Mouse (Mus musculus): Measurements from ENCODE around the gene Kcnc4. TPM values are rescaled to one million over a fixed set of nuclear protein-coding genes. Genes with fewer than 3 reads are reported as not detected.

Gene Kcnc4
- total and polyA plus RNA-seq, 2 experiments from 2014 or later, result 6.6 to 15.4 TPM

GRCm38 (mm10) chr3:107439280-107439679 lies 20.1 kb downstream of the Kcnc4 start:
- Histone ChIP-seq H3K36me3 (ENCODE audit: insufficient read depth) (no peaks in the 10 kb centered on the region), H3K4me1 (ENCODE audit: insufficient read depth) (no peaks in the 10 kb centered on the region), H3K27me3 (ENCODE audit: insufficient read depth, low read length) (no peaks in the 10 kb centered on the region), H3K4me2 (ENCODE audit: low read depth) (no peak overlapping the region), H3K4me3 (ENCODE audit: low read depth, low read length) (no peak overlapping the region), H3K9ac (no peak overlapping the region), H3K9me3 (ENCODE audit: low read length) (no peaks in the 10 kb centered on the region), H3K27ac (ENCODE audit: low read depth, low read length) (no peak overlapping the region)
- DNase-seq (no peak), ATAC-seq (no peak)
- TF ChIP-seq CTCF (IDR thresholded peaks at IDR 0.05; ENCODE audit: low read depth), result no peak
- 88% methylated on average over 11 of the region's 11 CpGs for WGBS

- no peak for TF ChIP-seq CTCF (IDR thresholded peaks at IDR 0.05; ENCODE audit: low read depth)
- DNase-seq (no peak), ATAC-seq (no peak)
- Histone ChIP-seq H3K9me3 (ENCODE audit: low read length) (no peaks in the 10 kb centered on the region), H3K27ac (ENCODE audit: low read depth, low read length) (no peak overlapping the region), H3K27me3 (ENCODE audit: insufficient read depth, low read length) (no peaks in the 10 kb centered on the region), H3K9ac (no peak overlapping the region), H3K36me3 (ENCODE audit: insufficient read depth) (no peaks in the 10 kb centered on the region), H3K4me3 (ENCODE audit: low read depth, low read length) (no peak overlapping the region), H3K4me2 (ENCODE audit: low read depth) (no peak overlapping the region), H3K4me1 (ENCODE audit: insufficient read depth) (0 out of 2 replicates have a peak, but pooled peaks cover 4% of the 10 kb centered on the region)
- WGBS, result 88% methylated on average over 2 of the region's 2 CpGs
Measured at GRCm38 (mm10) chr3:107437666-107438065, 21.7 kb downstream of the Kcnc4 start.

DNA sequence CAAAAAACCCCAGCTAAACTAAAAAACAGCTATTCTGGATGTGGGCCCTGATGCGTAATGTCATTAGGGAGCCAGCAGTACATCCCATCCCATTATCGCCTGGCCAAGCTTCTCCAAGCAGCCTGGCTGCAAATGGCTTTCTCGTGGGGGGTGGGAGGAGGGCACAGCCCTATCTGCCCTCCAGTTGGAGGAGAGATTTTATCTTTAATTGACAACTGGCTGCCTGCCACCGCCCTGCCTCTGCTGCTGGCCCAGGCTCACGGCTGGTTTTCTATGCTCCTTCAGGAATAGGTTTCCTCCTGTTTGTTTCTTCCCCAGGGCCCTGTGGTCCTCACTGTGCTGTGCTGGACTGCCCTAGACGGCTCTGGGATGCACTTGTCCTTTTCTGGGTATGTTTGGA lies 22.9 kb downstream of the Kcnc4 start:
- WGBS, result 26% methylated on average over 6 of the region's 6 CpGs
- DNase-seq, result peak; percentile 47
- no peaks in the 10 kb centered on the region for H3K36me3 ChIP-seq (ENCODE audit: insufficient read depth)
- no peaks in the 10 kb centered on the region for H3K27me3 ChIP-seq (ENCODE audit: insufficient read depth, low read length)
- no peak overlapping the region for H3K9ac ChIP-seq
- no peak overlapping the region for H3K4me3 ChIP-seq (ENCODE audit: low read depth, low read length)
- TF ChIP-seq CTCF (IDR thresholded peaks at IDR 0.05; ENCODE audit: low read depth), result no peak
- H3K9me3 ChIP-seq (ENCODE audit: low read length), result no peaks in the 10 kb centered on the region
- 0 out of 2 replicates have a peak, but pooled peaks cover 4% of the 10 kb centered on the region for H3K4me1 ChIP-seq (ENCODE audit: insufficient read depth)
- ATAC-seq, result peak; percentile 44
- no peak overlapping the region for H3K27ac ChIP-seq (ENCODE audit: low read depth, low read length)
- no peak overlapping the region for H3K4me2 ChIP-seq (ENCODE audit: low read depth)

DNA sequence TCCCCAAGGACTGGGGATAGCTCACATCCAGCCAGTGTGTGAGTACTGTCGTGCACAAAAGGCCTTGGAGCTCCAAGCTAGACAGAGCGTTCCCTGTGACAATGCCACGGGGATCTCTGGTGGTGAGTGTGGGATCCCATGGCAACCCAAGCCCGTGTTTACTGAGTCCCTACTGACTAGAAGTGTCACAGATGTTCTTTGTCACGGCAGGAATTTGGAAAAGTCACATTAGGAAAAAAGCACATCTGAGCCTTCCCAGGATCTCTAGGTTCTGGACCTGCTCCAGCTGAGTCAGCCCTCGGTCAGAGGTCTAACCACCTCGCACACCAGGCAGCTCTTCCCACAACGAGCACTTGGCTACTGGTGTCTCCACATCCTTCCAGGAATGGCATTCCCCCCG lies 25.7 kb downstream of the Kcnc4 start:
- H3K9me3 ChIP-seq (ENCODE audit: low read length), result no peaks in the 10 kb centered on the region
- DNase-seq, result no peak
- TF ChIP-seq CTCF (IDR thresholded peaks at IDR 0.05; ENCODE audit: low read depth), result no peak
- H3K9ac ChIP-seq, result no peak overlapping the region
- ATAC-seq, result no peak
- no peak overlapping the region for H3K27ac ChIP-seq (ENCODE audit: low read depth, low read length)
- H3K36me3 ChIP-seq (ENCODE audit: insufficient read depth), result no peaks in the 10 kb centered on the region
- 60% methylated on average over 9 of the region's 9 CpGs for WGBS
- H3K4me2 ChIP-seq (ENCODE audit: low read depth), result no peak overlapping the region
- H3K4me3 ChIP-seq (ENCODE audit: low read depth, low read length), result no peak overlapping the region
- H3K27me3 ChIP-seq (ENCODE audit: insufficient read depth, low read length), result no peaks in the 10 kb centered on the region
- 0 out of 2 replicates have a peak, but pooled peaks cover 4% of the 10 kb centered on the region for H3K4me1 ChIP-seq (ENCODE audit: insufficient read depth)

- Histone ChIP-seq H3K9me3 (ENCODE audit: low read length) (no peaks in the 10 kb centered on the region), H3K4me2 (ENCODE audit: low read depth) (no peak overlapping the region), H3K36me3 (ENCODE audit: insufficient read depth) (no peaks in the 10 kb centered on the region), H3K4me3 (ENCODE audit: low read depth, low read length) (no peak overlapping the region), H3K4me1 (ENCODE audit: insufficient read depth) (0 out of 2 replicates have a peak, but pooled peaks cover 4% of the 10 kb centered on the region), H3K27ac (ENCODE audit: low read depth, low read length) (0 out of 2 replicates have a peak overlapping the region, but pooled peaks have one; percentile 15), H3K27me3 (ENCODE audit: insufficient read depth, low read length) (no peaks in the 10 kb centered on the region), H3K9ac (no peak overlapping the region)
- 0% methylated on average over 1 of the region's 1 CpGs for WGBS
- ATAC-seq, result peak; percentile 89
- DNase-seq, result peak; percentile 67
- no peak for TF ChIP-seq CTCF (IDR thresholded peaks at IDR 0.05; ENCODE audit: low read depth)
Measured at GRCm38 (mm10) chr3:107431268-107431667, 28.1 kb downstream of the Kcnc4 start.

GRCm38 (mm10) chr3:107424258-107425041 lies 34.9 kb downstream of the Kcnc4 start:
- WGBS, result 33% methylated on average over 11 of the region's 11 CpGs
- ATAC-seq (peak; percentile 91), DNase-seq (peak; percentile 71)
- peak overlapping the region; percentile 10; the same call in 1 of the 2 replicates for H3K4me2 ChIP-seq (ENCODE audit: low read depth)
- no peak overlapping the region for H3K9ac ChIP-seq
- TF ChIP-seq CTCF (IDR thresholded peaks at IDR 0.05; ENCODE audit: low read depth), result no peak
- no peaks in the 10 kb centered on the region for H3K36me3 ChIP-seq (ENCODE audit: insufficient read depth)
- H3K9me3 ChIP-seq (ENCODE audit: low read length), result no peaks in the 10 kb centered on the region
- H3K4me1 ChIP-seq (ENCODE audit: insufficient read depth), result 0 out of 2 replicates have a peak, but pooled peaks cover 6% of the 10 kb centered on the region
- no peak overlapping the region for H3K4me3 ChIP-seq (ENCODE audit: low read depth, low read length)
- no peaks in the 10 kb centered on the region for H3K27me3 ChIP-seq (ENCODE audit: insufficient read depth, low read length)
- H3K27ac ChIP-seq (ENCODE audit: low read depth, low read length), result peak overlapping the region; percentile 4; the same call in 1 of the 2 replicates

DNA sequence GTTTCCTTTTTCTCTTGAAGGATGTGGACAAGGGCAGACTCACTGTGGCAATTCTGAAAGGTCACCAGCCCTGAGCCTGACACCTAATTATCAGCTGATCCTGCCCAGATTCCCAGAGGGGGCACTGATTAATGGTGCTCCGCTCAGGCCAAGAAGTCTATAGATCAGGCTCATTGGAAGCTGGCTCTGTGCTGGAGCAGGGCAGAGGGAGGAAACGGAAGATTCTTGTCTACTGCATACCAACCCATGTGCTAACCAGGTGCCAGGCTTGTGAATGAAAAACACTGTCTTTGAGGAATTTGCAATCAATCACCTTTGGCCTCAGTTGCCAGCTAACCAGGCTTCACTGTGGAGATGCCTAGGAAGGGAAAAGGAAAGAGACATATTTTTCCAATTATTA lies 39.2 kb downstream of the Kcnc4 start:
- WGBS, result 68% methylated on average over 2 of the region's 2 CpGs
- no peak overlapping the region for H3K4me2 ChIP-seq (ENCODE audit: low read depth)
- no peaks in the 10 kb centered on the region for H3K9me3 ChIP-seq (ENCODE audit: low read length)
- TF ChIP-seq CTCF (IDR thresholded peaks at IDR 0.05; ENCODE audit: low read depth), result no peak
- no peaks in the 10 kb centered on the region for H3K36me3 ChIP-seq (ENCODE audit: insufficient read depth)
- H3K9ac ChIP-seq, result no peak overlapping the region
- no peak for ATAC-seq
- H3K4me3 ChIP-seq (ENCODE audit: low read depth, low read length), result no peak overlapping the region
- no peaks in the 10 kb centered on the region for H3K27me3 ChIP-seq (ENCODE audit: insufficient read depth, low read length)
- H3K27ac ChIP-seq (ENCODE audit: low read depth, low read length), result no peak overlapping the region
- H3K4me1 ChIP-seq (ENCODE audit: insufficient read depth), result 0 out of 2 replicates have a peak, but pooled peaks cover 6% of the 10 kb centered on the region
- no peak for DNase-seq
